Mouse (Mus musculus) G1E-ER4 (cell line): ENCODE results near the gene 1810049J17Rik. TPM values are rescaled to one million over a fixed set of nuclear protein-coding genes. Genes with fewer than 3 reads are reported as not detected.

Experiments
- GATA1 ChIP-seq: IDR thresholded peaks from one replicate; pipeline ENCODE4 v1.8.0; 2012; ENCODE audit warnings: low read length, inconsistent platforms
- polyA plus RNA-seq: library from polyadenylated mRNA; stranded (reverse); fragments of >175 nt; gene quantifications from 2 replicates; pipeline ENCODE4 v1.2.3, GENCODE M21; 2012

The 1810049J17Rik gene
- 0.63 TPM in 1 of 2 replicates, not detected in the other for polyA plus RNA-seq

DNA sequence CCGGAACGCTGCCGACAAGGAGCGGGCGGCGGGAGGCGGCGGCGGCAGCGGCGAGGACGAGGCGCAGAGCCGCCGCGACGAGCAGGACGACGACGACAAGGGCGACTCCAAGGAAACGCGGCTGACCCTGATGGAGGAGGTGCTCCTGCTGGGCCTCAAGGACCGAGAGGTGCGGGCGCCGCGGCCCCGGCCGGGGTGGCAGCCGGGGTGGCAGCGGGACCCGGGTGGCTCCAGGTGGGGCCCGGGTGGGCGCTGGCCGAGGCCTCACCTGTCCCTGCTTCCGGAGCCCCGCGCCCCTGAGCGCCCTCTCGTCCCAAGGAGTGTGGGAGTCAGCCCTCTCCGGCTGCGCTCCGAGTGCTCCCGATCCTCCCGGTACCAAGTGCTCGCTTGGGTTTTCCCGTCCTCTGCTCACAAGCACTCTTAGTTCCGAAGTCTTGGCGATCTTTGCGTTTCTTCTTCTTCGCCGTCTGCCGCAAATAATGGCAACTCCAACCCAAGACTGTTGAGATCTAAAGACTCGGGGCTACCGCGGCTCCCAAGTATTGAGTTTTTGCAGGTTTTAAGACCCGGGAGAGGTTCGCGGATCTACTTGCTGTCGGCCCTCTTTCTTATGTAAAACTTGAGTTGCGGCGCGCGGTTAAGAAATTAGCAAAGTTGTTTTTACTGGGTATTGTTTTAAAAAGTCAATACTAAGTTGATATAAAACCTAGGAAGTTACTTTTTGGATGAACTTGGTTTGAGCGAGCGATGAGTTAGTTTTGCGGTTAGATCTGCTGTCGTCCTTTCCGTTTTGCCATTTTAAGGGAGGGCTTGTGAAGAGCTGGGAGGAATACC, at the start of gene 1810049J17Rik:
Gene 1810049J17Rik, minus strand, starts transcription at position 112 of the 834 bp plus-strand sequence.
- TF ChIP-seq GATA1, result no peak

DNA sequence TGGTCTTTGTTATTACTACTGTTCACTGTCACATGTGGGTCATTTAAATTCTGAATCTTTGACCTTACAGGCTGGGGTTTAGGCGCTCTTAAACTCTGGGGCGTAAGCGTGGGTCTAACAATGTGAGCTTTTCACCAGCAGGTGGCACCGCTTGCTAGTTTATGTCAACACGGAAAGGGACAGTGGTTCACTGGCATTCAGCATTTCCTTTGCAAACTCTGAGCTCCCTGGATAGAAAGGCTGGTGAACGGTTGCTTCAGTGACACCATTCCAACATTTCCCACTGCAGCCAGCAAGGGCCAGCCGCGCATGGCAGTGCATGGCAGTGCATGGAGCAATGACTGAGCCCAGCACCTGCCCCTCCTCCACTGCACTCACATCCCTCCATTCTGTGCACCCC, 49.5 kb upstream of the 1810049J17Rik start:
- no peak for TF ChIP-seq GATA1

DNA sequence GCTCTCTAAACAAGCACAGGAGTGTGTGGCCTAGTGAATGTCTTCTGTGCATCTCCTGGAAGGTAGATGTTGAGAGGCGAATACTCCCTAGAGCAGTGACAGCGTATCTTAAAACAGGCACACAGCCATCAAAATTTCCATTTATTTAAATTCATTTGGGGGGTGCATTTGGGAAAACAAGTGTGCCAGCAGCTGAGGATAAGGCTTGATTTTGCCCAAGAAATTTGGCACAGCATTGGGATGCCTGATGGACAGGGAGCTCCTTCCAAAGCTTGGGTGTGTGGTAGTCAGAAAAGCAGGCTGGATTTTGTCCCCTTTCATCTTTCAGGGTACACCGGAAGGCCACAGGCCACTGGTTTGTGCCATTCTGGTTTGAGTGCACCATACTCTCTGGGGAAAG, 48.4 kb upstream of the 1810049J17Rik start:
- no peak for TF ChIP-seq GATA1

DNA sequence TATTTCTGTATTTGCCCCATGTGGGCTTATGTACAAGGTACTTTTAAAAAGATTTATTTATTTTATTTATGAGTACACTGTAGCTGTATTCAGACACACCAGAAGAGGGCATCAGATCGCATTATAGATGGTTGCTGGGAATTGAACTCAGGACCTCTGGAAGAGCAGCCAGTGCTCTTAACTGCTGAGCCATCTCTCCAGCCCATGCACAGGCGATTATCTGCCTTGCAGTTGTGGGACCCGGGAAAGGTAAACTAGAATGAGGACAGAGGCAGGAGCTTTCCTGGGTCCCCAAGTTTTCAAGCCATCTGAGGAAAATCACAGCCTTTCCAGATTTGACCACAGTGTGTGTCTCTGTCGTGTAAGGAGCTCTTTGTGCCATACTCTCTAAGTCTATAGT, 47.2 kb upstream of the 1810049J17Rik start:
- TF ChIP-seq GATA1, result no peak

DNA sequence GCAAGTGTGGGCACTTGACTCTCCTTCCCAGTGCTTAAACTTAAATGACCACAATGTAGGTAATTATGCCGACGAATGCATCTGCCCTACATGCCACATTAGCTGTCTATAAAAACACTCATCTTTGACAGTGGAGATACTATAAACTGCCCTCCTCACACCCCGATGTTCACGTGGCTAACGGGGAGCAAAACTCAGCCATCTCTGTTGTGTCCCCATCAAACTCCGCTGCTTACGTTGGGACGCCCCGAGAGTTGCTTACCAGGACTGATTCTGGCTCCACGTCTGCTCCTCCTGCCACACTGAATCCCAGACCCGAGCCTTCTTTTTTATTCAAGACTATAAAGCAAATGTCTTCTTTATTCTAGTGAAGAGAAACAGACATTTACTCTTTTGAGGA, 46.7 kb upstream of the 1810049J17Rik start:
- TF ChIP-seq GATA1, result no peak

DNA sequence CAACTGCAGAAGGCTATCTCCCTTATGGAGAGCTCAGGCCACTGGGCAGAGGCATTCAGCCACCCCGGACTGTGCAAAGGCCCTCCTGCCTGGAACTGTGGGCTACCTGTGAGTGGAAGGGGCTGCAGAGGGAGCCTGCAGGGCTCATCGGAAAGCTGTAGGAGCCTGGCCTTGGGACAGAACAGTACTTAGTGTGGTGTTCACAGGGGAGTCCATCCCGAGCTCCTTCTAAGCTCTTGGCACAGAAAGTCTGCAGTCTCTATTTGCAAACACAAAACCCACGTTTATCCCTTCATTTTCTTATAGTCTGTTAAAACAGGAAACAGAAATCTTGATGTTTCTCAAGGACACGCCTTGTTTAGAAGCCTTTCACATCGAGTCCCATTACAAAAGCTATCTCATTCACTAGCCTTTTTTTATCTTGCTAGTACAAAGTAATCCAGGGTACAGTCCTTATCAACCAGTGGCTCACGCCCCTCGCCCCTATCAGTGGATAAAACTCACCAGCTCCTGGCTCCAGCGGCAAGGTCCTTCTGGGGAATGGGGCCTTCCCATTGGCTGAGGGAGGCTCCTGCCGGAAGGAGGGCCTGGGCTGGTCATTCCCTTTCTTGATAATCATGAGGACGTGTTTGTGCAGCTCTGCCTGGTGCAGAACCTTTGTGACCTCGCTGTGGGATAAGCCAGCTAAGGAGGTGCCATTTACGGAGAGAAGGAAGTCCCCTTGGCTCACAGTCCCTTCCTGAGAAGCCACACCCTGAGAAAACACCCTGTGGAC, 45.8 kb upstream of the 1810049J17Rik start:
- TF ChIP-seq GATA1, result peak; percentile 98

DNA sequence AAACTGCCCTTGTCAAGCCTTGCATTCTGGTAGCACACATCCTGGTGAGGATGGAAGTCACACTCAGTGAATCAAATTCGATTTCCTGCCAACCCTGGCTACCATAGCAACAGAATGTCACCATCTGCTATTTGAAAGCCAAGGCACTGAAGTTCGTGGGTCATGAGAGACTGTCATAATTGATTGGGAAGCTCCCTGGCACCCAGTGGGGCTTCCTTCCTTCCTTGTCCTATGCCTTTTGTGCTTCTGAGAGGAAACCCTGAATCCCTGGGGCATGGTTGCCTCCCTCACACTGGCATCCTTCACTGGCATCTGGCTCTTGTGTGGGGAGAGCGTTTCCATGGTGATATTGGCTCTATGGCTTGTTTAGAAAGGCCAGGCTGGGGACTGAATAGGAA, 44.4 kb upstream of the 1810049J17Rik start:
- no peak for TF ChIP-seq GATA1

DNA sequence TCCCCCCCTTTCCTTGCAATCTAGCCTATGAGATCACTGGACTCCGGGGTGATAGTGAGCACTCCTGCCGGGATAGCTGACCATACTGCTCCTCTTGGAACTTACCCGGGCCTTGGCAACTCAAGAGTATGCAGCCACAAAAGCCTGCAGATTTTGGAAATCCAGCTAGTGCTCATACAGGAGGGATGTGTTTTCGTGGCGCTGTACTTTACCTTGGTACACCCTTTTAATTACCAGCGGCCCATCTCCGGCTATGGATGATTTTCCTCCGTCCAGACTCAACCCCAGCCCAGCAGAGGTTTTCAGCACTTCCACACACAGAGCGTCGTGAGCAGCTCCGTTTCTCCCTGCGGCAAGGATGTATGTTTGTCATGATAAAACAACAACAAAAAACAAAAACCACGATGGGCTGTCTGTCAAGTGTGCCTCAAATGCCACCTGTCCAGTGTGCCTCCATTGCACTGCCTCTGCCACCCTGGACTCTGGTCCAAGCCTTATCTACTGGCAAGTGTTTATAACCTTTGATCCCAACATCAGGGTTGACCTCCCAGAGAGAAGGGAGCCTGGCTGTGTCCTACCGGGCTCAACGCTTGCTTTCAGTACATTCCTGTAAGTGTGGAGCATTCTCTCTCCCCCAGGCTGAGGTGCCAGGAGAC, 43.8 kb upstream of the 1810049J17Rik start:
- TF ChIP-seq GATA1, result no peak

DNA sequence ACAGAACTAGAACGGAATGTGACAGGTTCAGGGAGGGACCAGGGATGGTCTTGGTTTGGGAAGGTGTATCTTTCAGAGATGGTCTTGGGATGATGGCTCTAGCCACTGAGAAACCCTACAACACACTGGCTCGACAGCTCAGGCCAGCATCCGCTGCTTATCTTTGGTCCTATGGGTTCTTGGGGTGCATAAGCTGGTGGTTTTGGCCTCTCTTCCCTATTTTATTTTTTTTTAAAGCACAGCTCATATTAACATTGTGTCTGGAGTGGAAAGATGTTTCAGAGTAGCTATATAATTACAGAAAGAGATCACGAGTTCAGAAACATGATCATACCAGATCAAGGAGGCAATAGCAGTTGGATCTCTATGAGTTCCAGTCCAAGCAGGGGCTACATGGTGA, 42.4 kb upstream of the 1810049J17Rik start:
- no peak for TF ChIP-seq GATA1

DNA sequence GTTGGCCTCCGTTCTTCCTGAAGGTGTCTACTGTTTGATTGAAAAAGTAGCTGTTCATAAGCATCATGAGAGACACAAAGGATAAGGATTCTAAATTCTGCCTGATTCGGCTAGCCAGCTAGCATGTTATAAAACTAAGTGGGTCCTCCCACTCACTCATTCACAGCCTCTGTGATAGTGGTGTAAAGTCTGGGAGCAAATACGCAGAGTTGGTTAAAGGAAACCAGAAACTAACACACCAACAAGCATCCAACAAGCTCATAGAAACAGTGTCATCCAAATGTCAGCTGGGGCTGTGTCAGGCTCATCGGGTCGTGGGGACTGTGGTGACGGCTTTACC, 41.0 kb upstream of the 1810049J17Rik start:
- no peak for TF ChIP-seq GATA1

DNA sequence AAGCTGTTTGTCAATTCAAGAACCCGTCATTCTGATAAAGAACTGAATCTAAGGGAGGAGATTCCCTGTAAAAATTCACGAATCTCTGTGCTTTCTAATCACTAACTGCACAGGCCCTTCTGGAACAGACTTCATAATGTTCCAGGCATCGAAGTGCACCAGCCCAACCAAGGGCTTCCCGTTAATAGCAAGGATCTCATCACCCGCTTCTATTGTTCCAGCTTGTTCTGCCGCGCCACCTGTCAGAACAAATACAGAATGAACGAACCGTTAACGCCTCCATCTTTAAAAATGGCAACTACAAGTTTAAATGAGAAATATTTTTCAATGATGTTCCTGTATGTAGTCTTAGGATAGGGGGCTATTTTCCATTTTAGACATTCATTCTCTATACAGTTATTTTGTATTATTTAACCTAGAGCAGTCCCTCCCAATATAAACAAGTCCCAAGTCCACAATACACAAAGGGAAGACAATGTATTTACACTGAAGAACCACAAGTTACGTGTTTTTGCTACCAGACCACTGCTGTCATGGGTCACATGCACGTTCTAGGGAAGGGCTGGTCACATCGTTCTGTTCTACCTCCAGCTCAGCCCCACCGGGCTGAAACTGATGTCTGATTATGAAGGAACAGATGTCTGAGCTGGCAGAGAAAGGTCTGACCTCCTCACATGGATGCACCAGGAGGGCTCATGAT, 40.5 kb upstream of the 1810049J17Rik start:
- TF ChIP-seq GATA1, result no peak

DNA sequence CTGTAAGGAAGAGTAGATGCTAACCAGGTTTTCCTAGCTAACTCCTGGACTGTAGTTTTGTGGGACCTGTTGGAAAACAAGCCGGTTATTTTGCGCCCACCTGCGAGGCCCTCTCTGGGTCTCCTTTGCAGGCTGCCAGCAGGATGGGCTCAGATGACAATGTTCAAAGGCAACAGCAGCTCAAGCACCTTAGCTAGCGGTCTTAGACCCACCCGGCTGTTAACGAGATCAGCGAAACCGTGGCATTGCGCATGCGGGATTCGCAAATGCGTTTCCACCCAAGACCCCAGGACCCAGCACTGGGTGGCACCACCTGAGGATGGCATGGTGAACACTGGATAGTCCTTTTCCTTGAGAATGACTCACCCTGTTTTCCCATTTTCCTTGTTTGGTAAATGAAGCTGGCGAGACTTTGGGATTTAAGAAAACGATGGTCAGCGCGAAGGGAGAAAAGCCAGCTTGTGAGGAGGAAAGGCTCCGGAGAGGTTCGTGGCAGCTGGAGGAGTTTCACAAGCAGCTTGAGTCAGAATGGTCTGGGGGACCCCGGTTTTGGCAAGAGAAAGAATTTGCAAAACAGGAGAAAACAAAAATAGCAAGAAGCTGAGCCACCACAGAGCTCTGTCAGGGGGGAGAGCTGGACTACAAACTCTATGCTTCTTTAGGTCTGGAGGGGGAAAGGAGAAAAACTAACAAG, 39.0 kb upstream of the 1810049J17Rik start:
- no peak for TF ChIP-seq GATA1

DNA sequence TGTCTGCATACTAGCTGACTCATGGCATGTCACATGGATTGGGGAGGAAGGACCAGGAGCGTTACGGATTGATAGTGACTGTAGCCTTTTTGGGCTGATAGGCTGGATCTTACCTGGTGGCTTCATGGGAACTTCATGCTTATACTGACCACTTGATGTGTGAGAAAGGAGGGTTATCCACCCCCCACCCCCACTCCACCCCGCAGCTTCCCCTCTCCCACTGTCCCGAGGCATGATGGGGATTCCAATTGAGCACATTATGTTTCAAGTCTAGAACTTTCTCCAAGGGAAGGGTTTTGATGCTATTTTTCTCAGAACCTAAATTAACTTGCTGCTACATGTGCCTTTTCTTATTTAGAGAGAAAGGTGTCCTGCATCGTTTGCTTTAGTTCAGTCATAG, 36.7 kb upstream of the 1810049J17Rik start:
- TF ChIP-seq GATA1, result no peak

DNA sequence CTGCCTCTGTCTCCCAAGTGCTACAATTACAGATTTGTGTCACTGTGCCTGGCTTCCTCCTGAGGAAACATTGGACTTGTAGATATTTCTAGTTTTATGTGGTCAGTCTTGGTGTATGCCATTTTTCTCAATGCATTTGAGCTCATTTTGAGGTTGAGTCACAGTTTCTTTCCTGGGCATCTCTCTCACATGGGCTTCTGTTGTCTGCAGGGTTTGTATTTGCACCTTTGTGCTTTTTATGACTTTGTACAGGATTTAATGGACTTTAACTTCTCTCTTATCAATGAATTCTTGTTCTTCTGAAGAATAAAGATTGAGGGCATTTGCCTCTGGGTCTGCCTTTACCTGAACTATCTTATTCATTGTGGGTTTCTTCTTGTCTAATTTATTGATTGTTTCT, 35.8 kb upstream of the 1810049J17Rik start:
- no peak for TF ChIP-seq GATA1

DNA sequence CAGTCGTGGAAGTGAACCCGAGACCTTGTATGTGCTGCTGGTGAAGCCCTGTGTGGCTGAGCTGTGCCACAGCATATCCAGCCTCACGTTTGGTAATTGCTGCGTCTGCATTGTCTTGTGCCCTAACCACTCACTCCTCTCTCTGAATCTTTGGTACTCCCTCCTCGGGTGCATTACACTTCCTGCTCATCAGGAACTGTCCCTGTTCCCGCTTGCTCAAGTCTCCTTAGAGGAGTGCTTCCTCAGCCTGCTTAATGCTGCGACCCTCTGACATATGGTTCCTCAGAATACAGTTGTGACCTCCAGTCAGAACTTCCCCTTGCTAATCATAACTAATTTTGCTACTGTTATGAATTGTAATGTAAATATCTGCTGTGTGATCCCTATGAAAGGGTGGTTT, 34.2 kb upstream of the 1810049J17Rik start:
- TF ChIP-seq GATA1, result no peak
